Mouse (Mus musculus): ENCODE measurements around the gene Tbk1. TPM values are rescaled to one million over a fixed set of nuclear protein-coding genes. Genes with fewer than 3 reads are reported as not detected.

Gene Tbk1
- polyA plus RNA-seq, 1 experiment from 2014 or later = 36.2 TPM

GRCm38 (mm10) chr10:121603556-121603955, 17.0 kb upstream of the Tbk1 start:
- Histone ChIP-seq H3K4me2 (ENCODE audit: low read length) (no peak overlapping the region), H3K27me3 (ENCODE audit: control insufficient read depth, insufficient read depth, low read length) (no peaks in the 10 kb centered on the region), H3K9ac (replicated peaks; ENCODE audit: low read length) (no peak overlapping the region), H3K27ac (replicated peaks; ENCODE audit: low read depth, low read length) (no peak overlapping the region), H3K9me3 (ENCODE audit: control insufficient read depth, low read length) (no peaks in the 10 kb centered on the region), H3K4me3 (replicated peaks; ENCODE audit: low read depth, low read length) (no peak overlapping the region), H3K4me1 (ENCODE audit: control insufficient read depth, insufficient read depth, low read length) (no peaks in the 10 kb centered on the region), H3K36me3 (ENCODE audit: control insufficient read depth, insufficient read depth, low read length) (peaks cover 96% of the 10 kb centered on the region)
- 94% methylated on average over 4 of the region's 4 CpGs for WGBS
- no peak for ATAC-seq (ENCODE audit: low FRiP score, low TSS enrichment)
- DNase-seq = no peak

DNA sequence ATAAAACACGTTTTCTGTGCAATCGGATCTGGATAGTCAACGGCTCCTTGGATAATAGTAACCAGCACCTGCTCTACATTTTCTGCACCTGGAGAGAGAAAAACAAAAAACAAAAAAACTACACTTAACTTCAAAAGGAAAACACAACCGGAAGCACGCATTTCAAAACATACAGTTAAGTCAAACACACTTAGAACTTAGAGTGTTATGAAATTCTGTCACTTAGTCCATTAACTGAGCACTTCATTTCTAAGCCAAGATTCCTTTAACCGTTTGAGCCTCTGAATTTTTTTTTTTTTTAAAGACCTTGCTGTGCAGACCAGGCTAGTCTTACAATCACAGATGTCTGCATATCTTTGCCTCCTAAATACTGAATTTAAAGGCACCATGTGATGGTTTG, 14.7 kb upstream of the Tbk1 start:
- WGBS = 90% methylated on average over 6 of the region's 6 CpGs
- H3K4me3 ChIP-seq (replicated peaks; ENCODE audit: low read depth, low read length) = no peak overlapping the region
- no peaks in the 10 kb centered on the region for H3K27me3 ChIP-seq (ENCODE audit: control insufficient read depth, insufficient read depth, low read length)
- no peak overlapping the region for H3K27ac ChIP-seq (replicated peaks; ENCODE audit: low read depth, low read length)
- no peaks in the 10 kb centered on the region for H3K9me3 ChIP-seq (ENCODE audit: control insufficient read depth, low read length)
- H3K36me3 ChIP-seq (ENCODE audit: control insufficient read depth, insufficient read depth, low read length) = peaks cover 96% of the 10 kb centered on the region
- H3K9ac ChIP-seq (replicated peaks; ENCODE audit: low read length) = no peak overlapping the region
- no peak for DNase-seq
- H3K4me2 ChIP-seq (ENCODE audit: low read length) = no peak overlapping the region
- H3K4me1 ChIP-seq (ENCODE audit: control insufficient read depth, insufficient read depth, low read length) = no peaks in the 10 kb centered on the region
- ATAC-seq (ENCODE audit: low FRiP score, low TSS enrichment) = no peak

- H3K27ac ChIP-seq (replicated peaks; ENCODE audit: low read depth, low read length) = no peak overlapping the region
- peaks cover 83% of the 10 kb centered on the region for H3K36me3 ChIP-seq (ENCODE audit: control insufficient read depth, insufficient read depth, low read length)
- H3K4me1 ChIP-seq (ENCODE audit: control insufficient read depth, insufficient read depth, low read length) = no peaks in the 10 kb centered on the region
- no peak overlapping the region for H3K9ac ChIP-seq (replicated peaks; ENCODE audit: low read length)
- H3K4me3 ChIP-seq (replicated peaks; ENCODE audit: low read depth, low read length) = no peak overlapping the region
- no peak overlapping the region for H3K4me2 ChIP-seq (ENCODE audit: low read length)
- DNase-seq (no peak), ATAC-seq (ENCODE audit: low FRiP score, low TSS enrichment) (no peak)
- WGBS = 91% methylated on average over 9 of the region's 9 CpGs
- H3K27me3 ChIP-seq (ENCODE audit: control insufficient read depth, insufficient read depth, low read length) = no peaks in the 10 kb centered on the region
- no peaks in the 10 kb centered on the region for H3K9me3 ChIP-seq (ENCODE audit: control insufficient read depth, low read length)
Measured at GRCm38 (mm10) chr10:121596580-121596979, 10.0 kb upstream of the Tbk1 start.

- no peak for ATAC-seq (ENCODE audit: low FRiP score, low TSS enrichment)
- no peaks in the 10 kb centered on the region for H3K9me3 ChIP-seq (ENCODE audit: control insufficient read depth, low read length)
- no peak overlapping the region for H3K4me2 ChIP-seq (ENCODE audit: low read length)
- H3K27ac ChIP-seq (replicated peaks; ENCODE audit: low read depth, low read length) = no peak overlapping the region
- no peaks in the 10 kb centered on the region for H3K27me3 ChIP-seq (ENCODE audit: control insufficient read depth, insufficient read depth, low read length)
- 92% methylated on average over 14 of the region's 14 CpGs for WGBS
- H3K4me1 ChIP-seq (ENCODE audit: control insufficient read depth, insufficient read depth, low read length) = no peaks in the 10 kb centered on the region
- DNase-seq = no peak
- peaks cover 38% of the 10 kb centered on the region for H3K36me3 ChIP-seq (ENCODE audit: control insufficient read depth, insufficient read depth, low read length)
- H3K9ac ChIP-seq (replicated peaks; ENCODE audit: low read length) = no peak overlapping the region
- no peak overlapping the region for H3K4me3 ChIP-seq (replicated peaks; ENCODE audit: low read depth, low read length)
Measured at GRCm38 (mm10) chr10:121591106-121591505, 4.5 kb upstream of the Tbk1 start.

DNA sequence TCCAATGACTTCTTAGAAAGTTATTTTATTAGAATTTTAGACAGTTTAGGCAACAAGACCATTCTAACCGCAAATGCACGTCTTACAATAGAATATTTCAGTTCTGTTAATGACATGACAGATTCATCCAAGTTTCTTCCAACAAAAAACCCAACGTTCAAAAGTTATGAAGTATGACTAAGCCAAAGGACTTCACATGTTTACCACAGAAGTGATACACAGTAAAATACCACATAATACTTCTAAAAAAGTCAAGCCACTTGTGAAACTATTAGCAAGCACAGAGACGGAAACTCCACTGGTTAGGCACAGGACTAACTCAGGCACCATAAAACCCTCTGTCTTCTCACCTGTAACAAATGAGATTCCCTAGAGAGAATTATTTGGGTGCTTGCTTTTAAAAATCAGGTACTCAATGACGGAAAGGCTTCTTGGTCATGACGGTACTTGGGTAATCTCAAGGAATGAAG, 819 bp upstream of the Tbk1 start:
- no peak for ATAC-seq (ENCODE audit: low FRiP score, low TSS enrichment)
- no peaks in the 10 kb centered on the region for H3K9me3 ChIP-seq (ENCODE audit: control insufficient read depth, low read length)
- H3K4me3 ChIP-seq (replicated peaks; ENCODE audit: low read depth, low read length) = peak overlapping the region; percentile 79
- H3K4me2 ChIP-seq (ENCODE audit: low read length) = peak overlapping the region; percentile 91
- no peaks in the 10 kb centered on the region for H3K27me3 ChIP-seq (ENCODE audit: control insufficient read depth, insufficient read depth, low read length)
- DNase-seq = no peak
- 68% methylated on average over 6 of the region's 6 CpGs for WGBS
- no peak overlapping the region; the same call in 1 of the 2 replicates for H3K9ac ChIP-seq (replicated peaks; ENCODE audit: low read length)
- H3K4me1 ChIP-seq (ENCODE audit: control insufficient read depth, insufficient read depth, low read length) = peaks cover 6% of the 10 kb centered on the region
- peaks cover 31% of the 10 kb centered on the region for H3K36me3 ChIP-seq (ENCODE audit: control insufficient read depth, insufficient read depth, low read length)
- H3K27ac ChIP-seq (replicated peaks; ENCODE audit: low read depth, low read length) = no peak overlapping the region

DNA sequence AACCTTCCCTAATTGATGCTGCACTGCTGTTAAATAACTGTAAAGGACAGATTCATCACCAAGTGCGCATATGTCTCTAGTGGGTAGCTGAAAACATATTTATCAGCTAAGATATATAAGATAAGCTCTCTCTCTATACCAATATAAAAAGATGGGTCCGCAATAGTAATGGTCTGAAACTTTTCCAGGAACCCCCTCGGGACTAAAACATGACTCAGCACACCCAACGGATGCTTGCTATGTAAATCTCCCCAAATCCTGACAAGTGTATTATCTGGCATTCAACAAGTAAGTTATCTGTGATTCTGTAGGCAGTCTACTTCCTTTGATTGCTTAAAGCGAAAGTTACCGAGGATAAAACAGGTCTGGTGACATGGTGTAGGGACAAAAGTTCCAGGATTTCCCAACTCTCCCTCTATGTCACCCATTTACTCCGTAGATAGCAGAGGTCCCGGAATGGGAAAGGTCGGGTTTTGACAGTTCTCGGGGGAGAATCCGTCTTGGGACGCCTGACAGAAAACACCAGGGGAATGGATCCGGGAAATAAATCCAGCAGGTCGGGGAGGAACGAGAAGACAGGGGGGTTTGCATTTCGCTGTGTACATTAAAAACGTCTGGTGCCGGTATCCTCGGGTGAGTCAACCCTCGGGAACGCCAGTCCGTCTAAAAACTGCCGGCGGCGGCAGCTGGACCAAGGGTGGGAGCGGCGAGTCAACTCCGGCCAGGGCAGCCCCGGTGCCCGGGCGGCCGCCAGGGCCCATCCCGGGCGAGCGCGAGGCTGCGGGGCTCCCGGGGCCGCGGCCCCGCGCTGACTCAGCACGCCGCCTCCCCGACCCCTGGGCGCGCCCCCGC, 570 bp downstream of the Tbk1 start:
- Histone ChIP-seq H3K9ac (replicated peaks; ENCODE audit: low read length) (peak overlapping the region; percentile 89), H3K4me3 (replicated peaks; ENCODE audit: low read depth, low read length) (peak overlapping the region; percentile 79), H3K27me3 (ENCODE audit: control insufficient read depth, insufficient read depth, low read length) (no peaks in the 10 kb centered on the region), H3K4me1 (ENCODE audit: control insufficient read depth, insufficient read depth, low read length) (peaks cover 6% of the 10 kb centered on the region), H3K27ac (replicated peaks; ENCODE audit: low read depth, low read length) (peak overlapping the region; percentile 70), H3K9me3 (ENCODE audit: control insufficient read depth, low read length) (no peaks in the 10 kb centered on the region), H3K4me2 (ENCODE audit: low read length) (peak overlapping the region; percentile 91), H3K36me3 (ENCODE audit: control insufficient read depth, insufficient read depth, low read length) (peaks cover 28% of the 10 kb centered on the region)
- WGBS = 3% methylated on average over 48 of the region's 48 CpGs
- ATAC-seq (ENCODE audit: low FRiP score, low TSS enrichment) (peak; percentile 86), DNase-seq (peak; percentile 25)

GRCm38 (mm10) chr10:121585056-121585790, 1.4 kb downstream of the Tbk1 start:
- DNase-seq = no peak
- peak overlapping the region; percentile 89; the same call in 1 of the 2 replicates for H3K9ac ChIP-seq (replicated peaks; ENCODE audit: low read length)
- WGBS = 92% methylated on average over 20 of the region's 20 CpGs
- no peak for ATAC-seq (ENCODE audit: low FRiP score, low TSS enrichment)
- H3K9me3 ChIP-seq (ENCODE audit: control insufficient read depth, low read length) = no peaks in the 10 kb centered on the region
- H3K4me2 ChIP-seq (ENCODE audit: low read length) = peak overlapping the region; percentile 91
- H3K27me3 ChIP-seq (ENCODE audit: control insufficient read depth, insufficient read depth, low read length) = no peaks in the 10 kb centered on the region
- peaks cover 34% of the 10 kb centered on the region for H3K36me3 ChIP-seq (ENCODE audit: control insufficient read depth, insufficient read depth, low read length)
- no peak overlapping the region for H3K27ac ChIP-seq (replicated peaks; ENCODE audit: low read depth, low read length)
- peak overlapping the region; percentile 79; the same call in 1 of the 2 replicates for H3K4me3 ChIP-seq (replicated peaks; ENCODE audit: low read depth, low read length)
- H3K4me1 ChIP-seq (ENCODE audit: control insufficient read depth, insufficient read depth, low read length) = peaks cover 6% of the 10 kb centered on the region

GRCm38 (mm10) chr10:121584033-121584432, 2.6 kb downstream of the Tbk1 start:
- Histone ChIP-seq H3K9ac (replicated peaks; ENCODE audit: low read length) (no peak overlapping the region), H3K27ac (replicated peaks; ENCODE audit: low read depth, low read length) (no peak overlapping the region), H3K4me1 (ENCODE audit: control insufficient read depth, insufficient read depth, low read length) (peaks cover 6% of the 10 kb centered on the region), H3K4me2 (ENCODE audit: low read length) (no peak overlapping the region), H3K4me3 (replicated peaks; ENCODE audit: low read depth, low read length) (no peak overlapping the region), H3K27me3 (ENCODE audit: control insufficient read depth, insufficient read depth, low read length) (no peaks in the 10 kb centered on the region), H3K9me3 (ENCODE audit: control insufficient read depth, low read length) (no peaks in the 10 kb centered on the region), H3K36me3 (ENCODE audit: control insufficient read depth, insufficient read depth, low read length) (peaks cover 36% of the 10 kb centered on the region)
- no peak for DNase-seq
- 92% methylated on average over 10 of the region's 10 CpGs for WGBS
- ATAC-seq (ENCODE audit: low FRiP score, low TSS enrichment) = no peak

All from midbrain, embryonic 14.5 days (tissue).